Mouse (Mus musculus) left cerebral cortex, adult 9 months (tissue): ENCODE measurements around the gene Rabep2.
"Not testable (repeated sequence)": the region's sequence is repeated elsewhere in the genome, so short reads cannot be mapped to it uniquely, and the experiment has no call there.

ENCODE experiments used
- DNase-seq, 2 experiments: peaks; one replicate each; pipeline ENCODE4 v3.0.0; 2022; ENCODE audit warnings: low spot score in 2 of 2

Rabep2 gene

GRCm38 (mm10) chr7:126428631-126429502 is at the start of gene Rabep2:
Gene Rabep2 (plus strand): TSS chr7:126428759.
- DNase-seq, result peak; percentile 67 to 94

- DNase-seq, result no peak
Measured at GRCm38 (mm10) chr7:126383565-126383964, 45.0 kb upstream of the Rabep2 start.

- DNase-seq, result no peak
Measured at GRCm38 (mm10) chr7:126388185-126388584, 40.4 kb upstream of the Rabep2 start.

GRCm38 (mm10) chr7:126392086-126392884 is 36.3 kb upstream of the Rabep2 start:
- not testable (repeated sequence) for DNase-seq

- peak; percentile 98 to 100 for DNase-seq
Measured at GRCm38 (mm10) chr7:126396298-126397119, 32.0 kb upstream of the Rabep2 start, which contains the start of gene Nfatc2ip. Gene Nfatc2ip (minus strand): TSS chr7:126396737.

- DNase-seq, result no peak
Measured at GRCm38 (mm10) chr7:126397221-126397620, 31.3 kb upstream of the Rabep2 start.

GRCm38 (mm10) chr7:126397822-126398221 is 30.7 kb upstream of the Rabep2 start:
- no peak for DNase-seq

- peak in 1 of 2 experiments; percentile 73 for DNase-seq
Measured at GRCm38 (mm10) chr7:126399548-126399947, 29.0 kb upstream of the Rabep2 start.

- not testable (repeated sequence) for DNase-seq
Measured at GRCm38 (mm10) chr7:126402518-126402917, 26.0 kb upstream of the Rabep2 start.

- no peak for DNase-seq
Measured at GRCm38 (mm10) chr7:126408686-126409085, 19.9 kb upstream of the Rabep2 start.

- DNase-seq, result no peak
Measured at GRCm38 (mm10) chr7:126411061-126411460, 17.5 kb upstream of the Rabep2 start.

GRCm38 (mm10) chr7:126414725-126415124 is 13.8 kb upstream of the Rabep2 start, which contains the start of gene Cd19:
Gene Cd19 (minus strand): TSS chr7:126414889.
- DNase-seq, result no peak

- DNase-seq, result no peak
Measured at GRCm38 (mm10) chr7:126416615-126417014, 11.9 kb upstream of the Rabep2 start.

- DNase-seq, result no peak
Measured at GRCm38 (mm10) chr7:126417045-126417444, 11.5 kb upstream of the Rabep2 start.

GRCm38 (mm10) chr7:126417606-126418005 is 11.0 kb upstream of the Rabep2 start:
- DNase-seq, result no peak

GRCm38 (mm10) chr7:126418496-126418895 is 10.1 kb upstream of the Rabep2 start:
- no peak for DNase-seq

- DNase-seq, result no peak
Measured at GRCm38 (mm10) chr7:126421756-126422155, 6.8 kb upstream of the Rabep2 start.

- DNase-seq, result no peak
Measured at GRCm38 (mm10) chr7:126424161-126424560, 4.4 kb upstream of the Rabep2 start.

GRCm38 (mm10) chr7:126427323-126427860 is 1.2 kb upstream of the Rabep2 start:
- DNase-seq, result no peak

- no peak for DNase-seq
Measured at GRCm38 (mm10) chr7:126428154-126428553, 405 bp upstream of the Rabep2 start.

GRCm38 (mm10) chr7:126429503-126429898 is 942 bp downstream of the Rabep2 start:
- DNase-seq, result no peak
